Mouse (Mus musculus): ENCODE measurements around the gene Exd2.

Gene Exd2

DNA sequence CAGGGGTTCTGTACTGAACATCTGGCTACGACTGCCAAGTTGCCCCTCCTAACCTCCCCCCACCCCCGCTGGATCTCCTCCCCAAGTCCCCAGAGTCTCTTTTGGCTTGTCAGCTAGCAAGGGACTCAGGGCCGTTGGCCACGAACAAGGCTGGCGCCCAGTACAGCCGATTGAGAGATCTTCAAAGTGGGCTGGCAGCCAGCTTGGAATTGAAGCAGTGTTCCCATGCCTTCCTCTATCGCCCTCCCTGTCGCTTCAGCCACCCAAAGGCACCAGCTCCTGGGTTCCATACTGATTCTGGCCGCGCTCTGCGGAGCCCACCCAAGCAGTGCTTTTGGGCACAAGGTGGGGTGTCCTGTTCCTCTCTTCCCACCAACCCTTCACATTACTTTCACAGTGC is 86.8 kb downstream of the Exd2 start:
- no peak for DNase-seq (ENCODE audit: low read depth, low spot score)

Measured in retina, postnatal 7 days (tissue).